In the genomic region with DNA sequence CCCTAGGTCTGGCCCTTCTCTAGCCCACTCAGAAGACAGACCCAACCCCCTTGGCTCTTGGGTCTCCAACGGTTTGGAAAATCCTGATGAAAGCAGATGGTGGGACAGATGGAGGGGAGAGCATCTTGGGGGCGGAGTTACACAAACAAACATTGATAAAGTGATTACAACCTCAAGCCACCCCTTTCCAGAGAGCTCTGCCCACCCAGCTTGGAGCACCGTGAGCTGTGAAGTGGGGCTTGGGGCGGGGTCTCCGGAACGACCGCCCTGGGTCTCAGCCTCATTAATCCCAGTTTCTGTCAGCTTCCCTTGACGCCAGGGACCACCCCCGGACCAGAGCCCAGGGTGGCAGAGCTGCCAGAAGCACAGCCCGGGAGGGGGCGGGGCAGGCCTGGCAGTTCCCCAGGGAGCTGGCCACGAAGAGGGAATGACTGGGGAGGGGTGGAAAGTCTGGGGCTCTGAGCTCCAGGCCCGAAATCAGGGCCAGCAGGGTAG, we compare ENCODE assay signal across 8 mouse cellular contexts. TPM values are rescaled to one million over a fixed set of nuclear protein-coding genes. Genes with fewer than 3 reads are reported as not detected.
DNase-seq lines count a peak whose midpoint lies in the region; ATAC-seq and TF ChIP-seq lines count a peak whose summit lies in the region.

No protein-coding gene starts in this region.

- TF ChIP-seq CTCF in stomach, postnatal 0 days (IDR thresholded peaks at IDR 0.05; ENCODE audit: low read depth) = no peak

- no peaks in the 10 kb centered on the region for H3K9me3 ChIP-seq in forebrain, embryonic 10.5 days
- no peaks in the 10 kb centered on the region for H3K9me3 ChIP-seq in forebrain, embryonic 11.5 days (ENCODE audit: control insufficient read depth, low read length)
- H3K9me3 ChIP-seq in stomach, embryonic 15.5 days = no peaks in the 10 kb centered on the region
- no peaks in the 10 kb centered on the region for H3K9me3 ChIP-seq in stomach, postnatal 0 days (ENCODE audit: control insufficient read depth, low read length)
- no peaks in the 10 kb centered on the region for H3K9me3 ChIP-seq in limb, embryonic 10.5 days (replicated peaks)

- DNase-seq in forebrain, embryonic 10.5 days (ENCODE audit: extremely low spot score, low spot score) = no peak
- no peak for DNase-seq in forebrain, embryonic 11.5 days (ENCODE audit: low spot score)
- DNase-seq in stomach, postnatal 0 days (ENCODE audit: low spot score) = no peak
- no peak for DNase-seq in limb, embryonic 10.5 days (ENCODE audit: low spot score)
- no peak for DNase-seq in thymus, postnatal 14 days
- no peak for DNase-seq in thymus, postnatal 10 days (ENCODE audit: low spot score in 2 of 2)
- DNase-seq in cerebellum, adult 8-10 months = no peak

- no peak overlapping the region; the same call in 1 of the 2 replicates for H3K9ac ChIP-seq in forebrain, embryonic 11.5 days (ENCODE audit: low read length)
- H3K9ac ChIP-seq in stomach, embryonic 15.5 days = no peak overlapping the region
- no peak overlapping the region for H3K9ac ChIP-seq in stomach, postnatal 0 days (ENCODE audit: low read length)

- peaks cover 92% of the 10 kb centered on the region for H3K27me3 ChIP-seq in forebrain, embryonic 10.5 days (ENCODE audit: poor library complexity, severe bottlenecking)
- peaks cover 31% of the 10 kb centered on the region for H3K27me3 ChIP-seq in forebrain, embryonic 11.5 days (ENCODE audit: control insufficient read depth, insufficient read depth, low read length)
- H3K27me3 ChIP-seq in stomach, embryonic 15.5 days (replicated peaks) = peaks cover 34% of the 10 kb centered on the region
- H3K27me3 ChIP-seq in stomach, postnatal 0 days (ENCODE audit: control insufficient read depth, insufficient read depth, low read length) = no peaks in the 10 kb centered on the region
- H3K27me3 ChIP-seq in limb, embryonic 10.5 days (ENCODE audit: low read depth, poor library complexity, severe bottlenecking) = peaks cover 73% of the 10 kb centered on the region

- WGBS in forebrain, embryonic 10.5 days = 8% methylated on average over 13 of the region's 13 CpGs
- WGBS in forebrain, embryonic 11.5 days = 6% methylated on average over 13 of the region's 13 CpGs
- WGBS in stomach, embryonic 15.5 days = 5% methylated on average over 13 of the region's 13 CpGs
- WGBS in stomach, postnatal 0 days = 7% methylated on average over 13 of the region's 13 CpGs
- 5% methylated on average over 13 of the region's 13 CpGs for WGBS in limb, embryonic 10.5 days

- no peak overlapping the region for H3K27ac ChIP-seq in forebrain, embryonic 10.5 days
- H3K27ac ChIP-seq in forebrain, embryonic 11.5 days (ENCODE audit: low read depth, low read length) = no peak overlapping the region
- no peak overlapping the region; the same call in 1 of the 2 replicates for H3K27ac ChIP-seq in stomach, embryonic 15.5 days
- H3K27ac ChIP-seq in stomach, postnatal 0 days (replicated peaks) = no peak overlapping the region
- H3K27ac ChIP-seq in limb, embryonic 10.5 days = no peak overlapping the region

- no peak for TF ChIP-seq EP300 in stomach, postnatal 0 days (optimal IDR thresholded peaks at IDR 0.05)

- H3K4me2 ChIP-seq in forebrain, embryonic 11.5 days (ENCODE audit: low read depth, low read length, severe bottlenecking) = no peak overlapping the region
- H3K4me2 ChIP-seq in stomach, embryonic 15.5 days = 0 out of 2 replicates have a peak overlapping the region, but pooled peaks have one; percentile 19
- no peak overlapping the region for H3K4me2 ChIP-seq in stomach, postnatal 0 days (replicated peaks; ENCODE audit: low read depth)

- peak overlapping the region; percentile 46; the same call in 1 of the 2 replicates for H3K4me3 ChIP-seq in forebrain, embryonic 10.5 days
- H3K4me3 ChIP-seq in forebrain, embryonic 11.5 days (ENCODE audit: low read depth, low read length) = no peak overlapping the region
- no peak overlapping the region for H3K4me3 ChIP-seq in stomach, embryonic 15.5 days (replicated peaks)
- no peak overlapping the region for H3K4me3 ChIP-seq in stomach, postnatal 0 days (ENCODE audit: low read depth, low read length)
- H3K4me3 ChIP-seq in limb, embryonic 10.5 days = peak overlapping the region; percentile 15; the same call in 1 of the 2 replicates

- no peaks in the 10 kb centered on the region for H3K36me3 ChIP-seq in forebrain, embryonic 10.5 days (replicated peaks)
- H3K36me3 ChIP-seq in forebrain, embryonic 11.5 days (ENCODE audit: control insufficient read depth, insufficient read depth, low read length) = no peaks in the 10 kb centered on the region
- H3K36me3 ChIP-seq in stomach, embryonic 15.5 days = no peaks in the 10 kb centered on the region
- H3K36me3 ChIP-seq in stomach, postnatal 0 days (ENCODE audit: control insufficient read depth, insufficient read depth, low read length) = no peaks in the 10 kb centered on the region
- no peaks in the 10 kb centered on the region for H3K36me3 ChIP-seq in limb, embryonic 10.5 days

- ATAC-seq in forebrain, embryonic 11.5 days (replicated peaks; ENCODE audit: low FRiP score) = no peak
- no peak for ATAC-seq in stomach, embryonic 15.5 days (ENCODE audit: insufficient read depth, low FRiP score, low read depth)
- ATAC-seq in stomach, postnatal 0 days (ENCODE audit: low FRiP score, low TSS enrichment) = no peak

- peaks cover 51% of the 10 kb centered on the region for H3K4me1 ChIP-seq in forebrain, embryonic 10.5 days
- H3K4me1 ChIP-seq in forebrain, embryonic 11.5 days (replicated peaks; ENCODE audit: control insufficient read depth, insufficient read depth, low read length) = peaks cover 12% of the 10 kb centered on the region
- peaks cover 30% of the 10 kb centered on the region for H3K4me1 ChIP-seq in stomach, embryonic 15.5 days
- H3K4me1 ChIP-seq in stomach, postnatal 0 days (replicated peaks; ENCODE audit: control insufficient read depth, insufficient read depth) = peaks cover 3% of the 10 kb centered on the region
- H3K4me1 ChIP-seq in limb, embryonic 10.5 days = peaks cover 50% of the 10 kb centered on the region

RNA-seq across cellular contexts. Expression of gene Hpca, which starts 2.9 kb away (rescaled TPM):
- polyA plus RNA-seq in forebrain, embryonic 10.5 days (2016; fragmentation: Nextera tagmentation; extraction: Ambion mirVana) = 0.18 and 0.43 TPM in 2 replicates
- polyA plus RNA-seq in forebrain, embryonic 11.5 days (2014; fragmentation: Nextera tagmentation; extraction: Ambion mirVana) = 0.87 and 1.2 TPM in 2 replicates
- 2.4 and 2.7 TPM in 2 replicates for polyA plus RNA-seq in stomach, embryonic 15.5 days (2015; fragmentation: Nextera tagmentation; extraction: Ambion mirVana)
- polyA plus RNA-seq in stomach, postnatal 0 days (2015; fragmentation: Nextera tagmentation; extraction: Ambion mirVana) = 0.91 and 0.99 TPM in 2 replicates
- polyA plus RNA-seq in limb, embryonic 10.5 days (2016; fragmentation: Nextera tagmentation; extraction: Ambion mirVana) = 0.30 and 0.69 TPM in 2 replicates

RNA-seq across cellular contexts. Expression of gene Fndc5, which starts 12.1 kb away (rescaled TPM):
- 0.56 and 0.93 TPM in 2 replicates for polyA plus RNA-seq in forebrain, embryonic 10.5 days (2016; fragmentation: Nextera tagmentation; extraction: Ambion mirVana)
- 0.63 and 1.4 TPM in 2 replicates for polyA plus RNA-seq in forebrain, embryonic 11.5 days (2014; fragmentation: Nextera tagmentation; extraction: Ambion mirVana)
- 2.7 and 2.8 TPM in 2 replicates for polyA plus RNA-seq in stomach, embryonic 15.5 days (2015; fragmentation: Nextera tagmentation; extraction: Ambion mirVana)
- polyA plus RNA-seq in stomach, postnatal 0 days (2015; fragmentation: Nextera tagmentation; extraction: Ambion mirVana) = 2.0 and 2.4 TPM in 2 replicates
- polyA plus RNA-seq in limb, embryonic 10.5 days (2016; fragmentation: Nextera tagmentation; extraction: Ambion mirVana) = 2.0 and 2.6 TPM in 2 replicates

RNA-seq across cellular contexts. Expression of gene Tmem54, which starts 19.4 kb away (rescaled TPM):
- polyA plus RNA-seq in forebrain, embryonic 10.5 days (2016; fragmentation: Nextera tagmentation; extraction: Ambion mirVana) = 3.3 and 4.6 TPM in 2 replicates
- 1.5 and 2.0 TPM in 2 replicates for polyA plus RNA-seq in forebrain, embryonic 11.5 days (2014; fragmentation: Nextera tagmentation; extraction: Ambion mirVana)
- 47.7 and 56.2 TPM in 2 replicates for polyA plus RNA-seq in stomach, embryonic 15.5 days (2015; fragmentation: Nextera tagmentation; extraction: Ambion mirVana)
- 106 and 115 TPM in 2 replicates for polyA plus RNA-seq in stomach, postnatal 0 days (2015; fragmentation: Nextera tagmentation; extraction: Ambion mirVana)
- polyA plus RNA-seq in limb, embryonic 10.5 days (2016; fragmentation: Nextera tagmentation; extraction: Ambion mirVana) = 6.8 and 7.3 TPM in 2 replicates

Comparison
In these comparisons a context has a peak if more than half of its experiments do, and no peak if none do; other contexts are left out.
1. H3K4me3 ChIP-seq: peak in forebrain, embryonic 10.5 days (single experiment) and limb, embryonic 10.5 days (single experiment); none in forebrain, embryonic 11.5 days (single experiment), stomach, embryonic 15.5 days (single experiment) and stomach, postnatal 0 days (single experiment).